Mouse (Mus musculus): ENCODE measurements around the gene Sfmbt1. TPM values are rescaled to one million over a fixed set of nuclear protein-coding genes. Genes with fewer than 3 reads are reported as not detected.

Sfmbt1 gene
- polyA plus RNA-seq, 1 experiment from 2014 or later: 11.1 TPM

DNA sequence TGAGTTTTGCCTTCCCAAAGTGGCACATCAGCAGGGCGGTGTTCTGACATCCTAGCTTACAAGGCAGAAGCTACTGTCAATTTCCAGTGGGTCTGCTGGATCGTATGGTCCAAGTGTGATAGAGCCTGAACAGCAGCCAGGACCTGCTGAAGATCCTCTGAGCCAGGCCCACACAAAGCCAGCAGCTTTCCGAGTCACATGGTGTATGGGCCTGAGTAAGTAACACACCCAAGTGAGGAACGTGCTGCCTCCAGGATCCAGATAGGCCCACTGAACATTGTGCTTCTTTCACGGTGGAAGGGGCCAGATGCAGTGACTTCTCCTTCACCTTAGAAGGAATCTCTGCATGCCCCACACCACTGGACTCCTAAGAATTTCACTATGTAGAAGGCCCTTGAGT is 137.7 kb downstream of the Sfmbt1 start:
- H3K27ac ChIP-seq (replicated peaks in 1 of 2; ENCODE audit: control insufficient read depth in 1 of 2, insufficient read depth in 1 of 2, low read depth in 2 of 2, low read length in 2 of 2): no peak overlapping the region
- no peak overlapping the region for H3K4me3 ChIP-seq (ENCODE audit: control insufficient read depth in 1 of 2, insufficient read depth in 1 of 2, low read depth in 1 of 2, low read length in 2 of 2)
- no peaks in the 10 kb centered on the region for H3K27me3 ChIP-seq (ENCODE audit: control insufficient read depth, insufficient read depth, low read length)
- H3K4me1 ChIP-seq (ENCODE audit: control insufficient read depth in 2 of 2, insufficient read depth in 2 of 2, low read length in 2 of 2): peaks cover 4% of the 10 kb centered on the region in 2 experiments; a peak in 2 of 4 replicates
- H3K4me2 ChIP-seq (ENCODE audit: low read length): no peak overlapping the region
- WGBS: 75% methylated on average over 5 of the region's 5 CpGs
- no peaks in the 10 kb centered on the region for H3K9me3 ChIP-seq (ENCODE audit: control insufficient read depth, low read length)
- no peak overlapping the region for H3K9ac ChIP-seq (ENCODE audit: low read length)
- ATAC-seq (ENCODE audit: insufficient number of reproducible peaks, insufficient read depth, low FRiP score, low read depth): no peak
- H3K36me3 ChIP-seq (ENCODE audit: control insufficient read depth, insufficient read depth, low read length): no peaks in the 10 kb centered on the region

DNA sequence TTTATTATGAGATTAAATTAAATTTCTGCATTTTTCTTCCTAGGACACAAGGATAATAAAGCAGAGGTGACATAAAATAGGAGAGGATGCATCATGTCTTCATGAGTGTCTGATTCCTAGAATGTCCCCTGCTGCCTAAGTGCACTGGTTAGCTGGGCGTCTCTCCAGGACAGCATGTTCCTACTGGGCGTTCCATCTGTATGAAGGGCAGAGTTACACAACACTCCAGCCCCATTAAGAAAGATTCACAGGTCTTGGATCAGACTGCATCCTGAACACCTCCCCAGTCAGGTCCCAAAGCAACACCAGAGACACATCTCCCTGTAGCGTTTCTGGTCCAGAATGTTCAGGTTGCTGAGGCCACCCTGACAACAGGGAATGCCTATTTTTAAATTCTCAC is 140.7 kb downstream of the Sfmbt1 start:
- ATAC-seq (ENCODE audit: insufficient number of reproducible peaks, insufficient read depth, low FRiP score, low read depth): no peak
- 90% methylated on average over 3 of the region's 3 CpGs for WGBS
- Histone ChIP-seq H3K36me3 (ENCODE audit: control insufficient read depth, insufficient read depth, low read length) (no peaks in the 10 kb centered on the region), H3K4me1 (ENCODE audit: control insufficient read depth in 2 of 2, insufficient read depth in 2 of 2, low read length in 2 of 2) (peaks cover 4% of the 10 kb centered on the region in 2 experiments; a peak in 2 of 4 replicates), H3K4me3 (ENCODE audit: control insufficient read depth in 1 of 2, insufficient read depth in 1 of 2, low read depth in 1 of 2, low read length in 2 of 2) (no peak overlapping the region), H3K4me2 (ENCODE audit: low read length) (no peak overlapping the region), H3K27ac (replicated peaks in 1 of 2; ENCODE audit: control insufficient read depth in 1 of 2, insufficient read depth in 1 of 2, low read depth in 2 of 2, low read length in 2 of 2) (no peak overlapping the region), H3K9me3 (ENCODE audit: control insufficient read depth, low read length) (no peaks in the 10 kb centered on the region), H3K27me3 (ENCODE audit: control insufficient read depth, insufficient read depth, low read length) (no peaks in the 10 kb centered on the region), H3K9ac (ENCODE audit: low read length) (no peak overlapping the region)

DNA sequence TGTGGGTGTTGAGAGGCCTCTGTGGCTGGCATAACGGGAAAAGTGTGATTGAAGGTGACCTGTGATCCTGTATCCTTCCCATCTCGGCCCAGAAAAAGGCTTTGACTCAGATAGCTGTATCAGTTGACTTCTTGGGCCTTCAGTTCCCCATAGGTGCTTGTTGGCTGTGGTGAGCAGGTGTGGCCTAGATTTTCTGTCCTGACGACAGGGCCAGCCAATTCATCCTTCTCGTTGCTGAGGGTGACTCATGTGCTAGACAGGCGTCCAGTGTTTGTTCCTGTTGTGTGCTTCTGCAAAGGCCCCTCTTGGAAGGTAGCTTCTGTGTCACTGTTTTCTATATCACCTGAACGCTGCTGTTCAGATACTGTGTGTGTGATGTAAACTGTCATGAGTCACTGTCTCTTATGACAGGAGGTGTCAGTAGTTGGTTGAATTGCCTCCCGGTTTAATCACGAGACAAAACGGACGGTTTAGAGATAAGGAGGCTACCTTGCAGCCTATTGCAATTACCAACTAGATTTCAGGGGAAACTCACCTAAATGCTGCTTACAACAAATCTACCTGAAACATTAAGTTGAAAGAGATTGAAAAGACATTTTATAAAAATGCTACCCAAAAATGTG is 142.3 kb downstream of the Sfmbt1 start:
- 50% methylated on average over 10 of the region's 10 CpGs for WGBS
- Histone ChIP-seq H3K27ac (replicated peaks in 1 of 2; ENCODE audit: control insufficient read depth in 1 of 2, insufficient read depth in 1 of 2, low read depth in 2 of 2, low read length in 2 of 2) (no peak overlapping the region), H3K36me3 (ENCODE audit: control insufficient read depth, insufficient read depth, low read length) (no peaks in the 10 kb centered on the region), H3K9me3 (ENCODE audit: control insufficient read depth, low read length) (no peaks in the 10 kb centered on the region), H3K4me3 (ENCODE audit: control insufficient read depth in 1 of 2, insufficient read depth in 1 of 2, low read depth in 1 of 2, low read length in 2 of 2) (no peak overlapping the region), H3K27me3 (ENCODE audit: control insufficient read depth, insufficient read depth, low read length) (no peaks in the 10 kb centered on the region), H3K4me2 (ENCODE audit: low read length) (no peak overlapping the region), H3K4me1 (ENCODE audit: control insufficient read depth in 2 of 2, insufficient read depth in 2 of 2, low read length in 2 of 2) (peaks cover 4 to 7% of the 10 kb centered on the region in 2 experiments; a peak in 2 of 4 replicates), H3K9ac (ENCODE audit: low read length) (no peak overlapping the region; the same call in 1 of the 2 replicates)
- no peak for ATAC-seq (ENCODE audit: insufficient number of reproducible peaks, insufficient read depth, low FRiP score, low read depth)

DNA sequence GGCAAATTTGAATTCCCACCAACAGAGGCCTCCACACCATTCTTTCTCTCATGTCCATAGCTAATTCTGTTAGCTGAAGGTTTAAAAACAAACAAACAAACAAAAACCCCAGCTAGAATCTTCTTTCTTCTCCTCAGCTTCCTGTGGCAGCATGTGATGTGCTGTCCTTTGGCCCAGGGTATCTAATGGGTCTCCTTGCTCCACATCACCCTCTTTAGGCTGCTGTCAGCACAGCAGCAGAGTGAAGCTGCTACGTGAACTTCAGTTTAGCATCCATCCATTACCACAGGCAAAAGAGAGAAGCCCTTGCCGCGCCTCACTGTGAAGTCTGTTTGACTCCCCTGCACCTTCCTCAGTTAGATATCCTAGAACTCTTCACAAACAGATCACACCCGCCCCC is 143.3 kb downstream of the Sfmbt1 start:
- ATAC-seq (ENCODE audit: insufficient number of reproducible peaks, insufficient read depth, low FRiP score, low read depth): no peak
- WGBS: 73% methylated on average over 4 of the region's 4 CpGs
- Histone ChIP-seq H3K9me3 (ENCODE audit: control insufficient read depth, low read length) (no peaks in the 10 kb centered on the region), H3K27ac (replicated peaks in 1 of 2; ENCODE audit: control insufficient read depth in 1 of 2, insufficient read depth in 1 of 2, low read depth in 2 of 2, low read length in 2 of 2) (no peak overlapping the region), H3K4me2 (ENCODE audit: low read length) (no peak overlapping the region), H3K4me3 (ENCODE audit: control insufficient read depth in 1 of 2, insufficient read depth in 1 of 2, low read depth in 1 of 2, low read length in 2 of 2) (no peak overlapping the region), H3K4me1 (ENCODE audit: control insufficient read depth in 2 of 2, insufficient read depth in 2 of 2, low read length in 2 of 2) (peaks cover 4 to 7% of the 10 kb centered on the region in 2 experiments; a peak in 2 of 4 replicates), H3K27me3 (ENCODE audit: control insufficient read depth, insufficient read depth, low read length) (no peaks in the 10 kb centered on the region), H3K9ac (ENCODE audit: low read length) (no peak overlapping the region), H3K36me3 (ENCODE audit: control insufficient read depth, insufficient read depth, low read length) (no peaks in the 10 kb centered on the region)

DNA sequence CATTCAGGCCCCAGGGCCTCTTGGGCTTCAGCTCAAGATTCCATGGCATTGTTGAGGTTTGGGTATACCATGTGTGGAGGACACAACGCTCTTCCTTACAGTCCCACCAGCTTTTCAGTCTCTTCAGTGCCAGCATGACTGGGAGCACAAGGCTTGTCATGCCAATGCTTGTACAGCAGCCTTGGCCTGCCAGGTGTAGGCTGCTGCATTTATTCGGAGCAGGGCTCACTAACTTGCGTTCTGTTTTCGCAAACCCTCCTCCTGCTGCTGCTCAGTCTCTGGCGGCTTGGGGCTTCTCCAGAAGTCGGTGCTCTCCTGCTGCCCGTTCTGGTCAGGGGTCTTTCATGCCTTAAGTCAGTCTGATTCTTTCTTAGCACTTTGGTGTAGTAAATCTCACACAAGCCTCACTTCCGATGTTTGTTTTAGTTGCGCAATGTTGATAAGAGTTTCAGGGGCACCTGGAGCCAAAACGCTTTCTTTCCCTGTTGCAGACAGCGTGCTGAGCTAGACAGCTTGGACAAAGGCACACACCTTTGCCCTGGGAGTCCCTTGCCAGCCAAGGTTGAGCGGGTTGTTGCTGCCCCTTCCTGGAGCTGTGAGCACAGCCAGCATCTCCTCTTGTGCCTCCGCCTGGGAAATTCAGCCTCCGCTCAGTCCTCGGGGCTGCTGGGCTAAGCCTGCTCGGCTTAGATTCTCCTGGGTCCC is 146.9 kb downstream of the Sfmbt1 start:
- H3K9ac ChIP-seq (ENCODE audit: low read length): no peak overlapping the region
- WGBS: 52% methylated on average over 16 of the region's 16 CpGs
- H3K4me1 ChIP-seq (ENCODE audit: control insufficient read depth in 2 of 2, insufficient read depth in 2 of 2, low read length in 2 of 2): peaks cover 3 to 6% of the 10 kb centered on the region in 2 experiments; a peak in 2 of 4 replicates
- H3K36me3 ChIP-seq (ENCODE audit: control insufficient read depth, insufficient read depth, low read length): peaks cover 16% of the 10 kb centered on the region; the same call in 1 of the 2 replicates
- no peak overlapping the region for H3K4me3 ChIP-seq (ENCODE audit: control insufficient read depth in 1 of 2, insufficient read depth in 1 of 2, low read depth in 1 of 2, low read length in 2 of 2)
- no peak for ATAC-seq (ENCODE audit: insufficient number of reproducible peaks, insufficient read depth, low FRiP score, low read depth)
- H3K27me3 ChIP-seq (ENCODE audit: control insufficient read depth, insufficient read depth, low read length): no peaks in the 10 kb centered on the region
- H3K27ac ChIP-seq (replicated peaks in 1 of 2; ENCODE audit: control insufficient read depth in 1 of 2, insufficient read depth in 1 of 2, low read depth in 2 of 2, low read length in 2 of 2): no peak overlapping the region
- no peaks in the 10 kb centered on the region for H3K9me3 ChIP-seq (ENCODE audit: control insufficient read depth, low read length)
- H3K4me2 ChIP-seq (ENCODE audit: low read length): no peak overlapping the region

DNA sequence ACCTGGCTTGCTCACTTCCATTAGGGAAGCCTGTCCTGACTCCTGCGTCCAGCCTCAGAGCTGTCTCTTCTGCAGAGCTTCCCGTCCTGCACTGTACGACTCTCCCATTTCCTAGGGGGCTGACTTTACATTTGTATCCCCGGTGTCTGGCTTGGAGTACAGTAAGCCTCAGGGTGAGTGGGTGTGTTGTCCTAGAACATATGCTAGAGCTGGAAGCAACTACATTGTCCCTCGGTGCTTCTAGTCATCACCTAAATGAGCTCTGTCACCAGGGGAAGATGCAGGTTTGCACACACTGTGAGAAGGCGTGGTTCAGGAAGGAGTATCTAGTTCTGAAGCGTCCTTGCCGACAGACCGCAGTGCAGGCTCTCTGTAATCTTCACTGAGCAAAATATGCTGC is 147.7 kb downstream of the Sfmbt1 start:
- no peaks in the 10 kb centered on the region for H3K9me3 ChIP-seq (ENCODE audit: control insufficient read depth, low read length)
- no peak overlapping the region for H3K27ac ChIP-seq (replicated peaks in 1 of 2; ENCODE audit: control insufficient read depth in 1 of 2, insufficient read depth in 1 of 2, low read depth in 2 of 2, low read length in 2 of 2)
- H3K4me2 ChIP-seq (ENCODE audit: low read length): no peak overlapping the region
- peaks cover 17% of the 10 kb centered on the region; the same call in 1 of the 2 replicates for H3K36me3 ChIP-seq (ENCODE audit: control insufficient read depth, insufficient read depth, low read length)
- H3K4me3 ChIP-seq (ENCODE audit: control insufficient read depth in 1 of 2, insufficient read depth in 1 of 2, low read depth in 1 of 2, low read length in 2 of 2): no peak overlapping the region
- no peak overlapping the region for H3K9ac ChIP-seq (ENCODE audit: low read length)
- no peak for ATAC-seq (ENCODE audit: insufficient number of reproducible peaks, insufficient read depth, low FRiP score, low read depth)
- no peaks in the 10 kb centered on the region for H3K27me3 ChIP-seq (ENCODE audit: control insufficient read depth, insufficient read depth, low read length)
- WGBS: 74% methylated on average over 9 of the region's 9 CpGs
- H3K4me1 ChIP-seq (ENCODE audit: control insufficient read depth in 2 of 2, insufficient read depth in 2 of 2, low read length in 2 of 2): peaks cover 0 to 3% of the 10 kb centered on the region in 2 experiments; a peak in 1 of 4 replicates

DNA sequence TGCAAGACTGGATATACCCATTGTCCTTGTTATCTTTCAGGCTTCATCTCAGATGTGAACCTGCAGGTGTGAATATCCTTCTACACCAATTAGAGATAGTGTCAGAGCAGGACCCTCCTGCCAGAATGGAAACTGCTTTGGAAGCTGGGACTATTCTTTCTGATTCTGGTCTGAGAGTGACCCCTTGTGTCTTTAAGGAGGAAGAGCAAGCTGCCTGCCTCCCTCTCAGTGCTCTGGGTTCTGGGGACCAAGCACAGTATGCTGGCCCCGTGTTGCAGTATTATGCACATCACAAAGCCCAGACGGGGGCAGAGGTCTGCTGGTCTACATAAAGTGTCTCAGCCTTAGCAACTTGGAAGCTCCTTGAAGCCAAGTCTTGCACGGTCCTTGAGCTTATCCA is 150.7 kb downstream of the Sfmbt1 start:
- WGBS: 59% methylated on average over 3 of the region's 3 CpGs

More for the DNA sequence above, 150.7 kb downstream of the Sfmbt1 start:
- peaks cover 10 to 14% of the 10 kb centered on the region in 2 experiments for H3K4me1 ChIP-seq (ENCODE audit: control insufficient read depth in 2 of 2, insufficient read depth in 2 of 2, low read length in 2 of 2)
- no peaks in the 10 kb centered on the region for H3K27me3 ChIP-seq (ENCODE audit: control insufficient read depth, insufficient read depth, low read length)
- ATAC-seq (ENCODE audit: insufficient number of reproducible peaks, insufficient read depth, low FRiP score, low read depth): peak; percentile 20; the same call in 1 of the 2 replicates
- no peak overlapping the region for H3K9ac ChIP-seq (ENCODE audit: low read length)
- H3K4me2 ChIP-seq (ENCODE audit: low read length): no peak overlapping the region
- H3K27ac ChIP-seq (replicated peaks in 1 of 2; ENCODE audit: control insufficient read depth in 1 of 2, insufficient read depth in 1 of 2, low read depth in 2 of 2, low read length in 2 of 2): no peak overlapping the region
- H3K4me3 ChIP-seq (ENCODE audit: control insufficient read depth in 1 of 2, insufficient read depth in 1 of 2, low read depth in 1 of 2, low read length in 2 of 2): no peak overlapping the region
- peaks cover 27% of the 10 kb centered on the region for H3K36me3 ChIP-seq (ENCODE audit: control insufficient read depth, insufficient read depth, low read length)
- no peaks in the 10 kb centered on the region for H3K9me3 ChIP-seq (ENCODE audit: control insufficient read depth, low read length)

Measured in heart, embryonic 14.5 days (tissue).